Mouse (Mus musculus): Measurements from ENCODE around the gene 4930426L09Rik. TPM values are rescaled to one million over a fixed set of nuclear protein-coding genes. Genes with fewer than 3 reads are reported as not detected.

Gene 4930426L09Rik
- polyA plus RNA-seq (2015; fragmentation: Illumina TruSeq; extraction: RNeasy Lipid Tissue Mini Kit (QIAGEN cat#74804); ENCODE audit: low read depth, low replicate concordance): 0.73 TPM

GRCm38 (mm10) chr2:18998054-18998478, at the start of gene 4930426L09Rik, which contains the start of gene Pip4k2a:
TSS of gene 4930426L09Rik (plus strand) at chr2:18998343.
TSS of gene Pip4k2a (minus strand) at chr2:18998126.

Other genes starting within 250 kb of the 4930426L09Rik start
- gene Pip4k2a, start 217 bp upstream of the 4930426L09Rik start, polyA plus RNA-seq (2015; fragmentation: Illumina TruSeq; extraction: RNeasy Lipid Tissue Mini Kit (QIAGEN cat#74804); ENCODE audit: low read depth, low replicate concordance): 72.4 TPM
- 0.92 TPM for gene Armc3, start 201.0 kb downstream of the 4930426L09Rik start, polyA plus RNA-seq (2015; fragmentation: Illumina TruSeq; extraction: RNeasy Lipid Tissue Mini Kit (QIAGEN cat#74804); ENCODE audit: low read depth, low replicate concordance)

Measured in brain, adult 10 weeks (tissue).